Mouse (Mus musculus) layer of hippocampus, adult 9-10 months (tissue): ENCODE measurements at regions not wholly inside any gene's neighbourhood (a gene's known extent, or its start where the extent isn't known, plus 50 kb on each side); places are given as distances from the start of the nearest gene placed in this dataset.

Experiments
- DNase-seq: peaks from one replicate; pipeline ENCODE4 v3.0.0; 2022; ENCODE audit warnings: low spot score

GRCm38 (mm10) chr9:41220105-41220669 is 58.7 kb upstream of the Ubash3b start:
- no peak for DNase-seq

- DNase-seq: no peak
Observed at GRCm38 (mm10) chr9:41218702-41219101, 57.2 kb upstream of the Ubash3b start.

GRCm38 (mm10) chr9:41216248-41216647 is 54.8 kb upstream of the Ubash3b start:
- no peak for DNase-seq

GRCm38 (mm10) chr9:41215026-41215425 is 53.5 kb upstream of the Ubash3b start:
- DNase-seq: no peak

GRCm38 (mm10) chr9:41212943-41213529 is 51.5 kb upstream of the Ubash3b start:
- no peak for DNase-seq

- no peak for DNase-seq
Observed at GRCm38 (mm10) chr9:41212303-41212901, 50.9 kb upstream of the Ubash3b start.

- no peak for DNase-seq
Observed at GRCm38 (mm10) chr9:41211865-41212302, 50.4 kb upstream of the Ubash3b start.
